Mouse (Mus musculus): Measurements from ENCODE around the gene Vwf.

Gene Vwf

DNA sequence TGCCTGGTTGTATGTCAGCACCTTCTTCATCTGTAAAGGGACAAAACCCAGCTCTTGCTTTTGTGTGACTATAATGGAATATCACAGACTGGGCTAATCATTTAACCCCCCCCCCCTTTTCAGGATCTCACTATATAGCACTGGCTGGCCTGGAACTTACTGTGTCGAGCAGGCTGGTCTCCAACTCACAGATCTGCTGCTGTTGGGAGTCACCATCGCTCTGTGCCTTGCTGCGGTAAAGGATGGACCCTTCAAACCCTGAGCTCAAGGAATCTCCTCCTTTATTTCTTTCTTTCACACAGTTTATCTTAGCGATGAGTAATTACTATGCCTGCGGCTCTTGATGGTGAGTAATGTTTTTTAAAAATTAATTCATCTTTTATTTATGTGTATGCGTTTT lies at the start of gene Vwf:
TSS of gene Vwf (plus strand) at position 301 of the 400 bp plus-strand sequence.
- DNase-seq (ENCODE audit: extremely low read depth, insufficient read length, low spot score): no peak

- DNase-seq (ENCODE audit: extremely low read depth, insufficient read length, low spot score): peak; percentile 58
Observed at GRCm38 (mm10) chr6:125498062-125498461, 48.5 kb upstream of the Vwf start.

GRCm38 (mm10) chr6:125503186-125503802 lies 43.3 kb upstream of the Vwf start:
- no peak for DNase-seq (ENCODE audit: extremely low read depth, insufficient read length, low spot score)

- DNase-seq (ENCODE audit: extremely low read depth, insufficient read length, low spot score): no peak
Observed at GRCm38 (mm10) chr6:125504622-125505355, 41.8 kb upstream of the Vwf start.

DNA sequence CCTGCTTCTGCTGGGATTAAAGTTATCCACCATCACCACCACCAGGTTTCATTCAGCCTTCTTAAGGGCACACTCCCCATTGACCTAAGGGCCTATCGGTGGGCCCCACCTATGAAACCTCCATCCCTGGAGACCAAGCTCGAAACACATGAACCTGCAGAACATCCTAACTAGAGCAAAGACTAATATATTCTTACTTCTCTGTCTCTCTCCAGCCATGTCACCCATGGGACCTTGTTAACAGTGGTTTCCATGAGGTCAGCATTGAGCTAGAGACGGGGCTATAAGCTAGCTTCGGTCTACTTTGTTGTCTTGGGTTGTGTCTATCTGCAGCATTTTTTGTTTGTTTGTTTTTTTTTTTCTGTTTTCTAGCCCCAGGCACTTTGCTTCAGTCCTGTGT lies 40.1 kb upstream of the Vwf start:
- no peak for DNase-seq (ENCODE audit: extremely low read depth, insufficient read length, low spot score)

DNA sequence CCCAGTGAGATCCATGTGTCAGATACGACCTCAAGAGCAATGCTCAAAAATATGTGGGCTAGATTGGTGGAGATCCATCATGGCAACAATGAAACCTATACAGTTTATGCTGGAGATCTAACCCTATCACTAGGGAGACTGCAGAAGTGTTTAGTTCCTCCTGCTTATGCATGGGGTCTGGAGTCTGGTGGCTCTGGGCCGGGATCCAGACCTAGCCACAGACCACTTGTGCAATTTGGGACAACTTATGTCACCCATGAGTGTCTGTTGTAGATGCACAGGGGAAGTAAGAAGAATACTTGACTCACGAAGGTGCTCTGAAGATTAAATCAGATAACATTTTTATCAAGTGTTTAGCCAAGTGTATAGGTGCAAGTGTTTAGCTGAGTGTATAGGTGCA lies 36.8 kb upstream of the Vwf start:
- no peak for DNase-seq (ENCODE audit: extremely low read depth, insufficient read length, low spot score)

- DNase-seq (ENCODE audit: extremely low read depth, insufficient read length, low spot score): no peak
Observed at GRCm38 (mm10) chr6:125510645-125511044, 35.9 kb upstream of the Vwf start.

DNA sequence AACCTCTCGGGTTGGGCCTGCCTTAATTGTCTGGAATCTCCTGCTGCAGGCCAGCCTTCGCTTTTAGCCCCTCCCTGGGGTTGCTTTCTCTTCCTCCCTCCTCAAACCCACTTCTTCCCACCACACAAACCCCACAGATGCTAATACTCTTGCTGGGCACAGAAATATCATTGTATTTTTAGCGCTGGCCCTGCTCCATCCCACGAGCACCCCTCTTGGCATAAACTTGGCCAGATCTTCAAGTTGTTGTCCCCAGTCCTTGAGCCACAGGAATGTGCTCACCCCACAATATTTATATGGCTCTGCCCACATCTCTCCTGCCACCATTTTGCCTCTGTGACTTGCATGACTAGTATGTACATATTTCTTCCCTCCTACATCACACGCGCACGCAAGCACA lies 35.4 kb upstream of the Vwf start:
- peak; percentile 79 for DNase-seq (ENCODE audit: extremely low read depth, insufficient read length, low spot score)

GRCm38 (mm10) chr6:125512950-125513596 lies 33.5 kb upstream of the Vwf start:
- no peak for DNase-seq (ENCODE audit: extremely low read depth, insufficient read length, low spot score)

DNA sequence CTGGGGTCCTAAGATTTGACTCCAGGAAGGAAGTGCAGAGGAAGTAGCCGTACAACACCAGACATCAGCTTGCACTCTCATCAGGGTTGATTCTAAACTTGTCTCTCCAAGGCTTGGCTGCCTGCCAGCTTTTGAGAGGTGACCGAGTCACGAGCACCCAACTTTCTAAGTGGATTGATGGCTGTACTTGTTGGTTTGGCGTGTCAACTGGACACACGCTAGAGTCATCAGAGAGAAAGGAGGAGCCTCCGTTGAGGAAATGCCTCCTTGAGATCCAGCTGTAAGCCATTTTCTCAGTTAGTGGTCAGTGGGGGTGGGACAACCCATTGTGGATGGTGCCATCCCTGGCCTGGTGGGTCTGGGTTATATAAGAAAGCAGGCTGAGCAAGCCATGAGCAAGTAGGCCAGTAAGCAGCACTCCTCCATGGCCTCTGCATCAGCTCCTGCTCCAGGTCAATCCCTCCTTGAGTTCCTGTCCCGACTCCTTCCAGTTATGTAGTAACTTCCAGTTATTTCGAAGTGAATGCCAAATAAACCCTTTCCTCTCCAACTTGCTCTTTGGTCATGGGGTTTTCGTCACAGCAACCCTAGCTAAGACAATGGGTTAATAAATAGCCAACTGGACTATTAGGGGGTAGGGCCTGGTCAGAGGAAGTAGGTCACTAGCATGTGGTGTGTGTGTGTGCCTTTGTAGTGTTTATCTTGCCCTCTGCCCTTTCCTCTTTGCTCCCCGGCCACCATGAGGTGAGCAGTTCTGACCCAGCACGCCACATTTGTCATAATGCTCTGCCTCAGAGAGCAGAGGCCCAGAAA lies 30.9 kb upstream of the Vwf start:
- DNase-seq (ENCODE audit: extremely low read depth, insufficient read length, low spot score): no peak

DNA sequence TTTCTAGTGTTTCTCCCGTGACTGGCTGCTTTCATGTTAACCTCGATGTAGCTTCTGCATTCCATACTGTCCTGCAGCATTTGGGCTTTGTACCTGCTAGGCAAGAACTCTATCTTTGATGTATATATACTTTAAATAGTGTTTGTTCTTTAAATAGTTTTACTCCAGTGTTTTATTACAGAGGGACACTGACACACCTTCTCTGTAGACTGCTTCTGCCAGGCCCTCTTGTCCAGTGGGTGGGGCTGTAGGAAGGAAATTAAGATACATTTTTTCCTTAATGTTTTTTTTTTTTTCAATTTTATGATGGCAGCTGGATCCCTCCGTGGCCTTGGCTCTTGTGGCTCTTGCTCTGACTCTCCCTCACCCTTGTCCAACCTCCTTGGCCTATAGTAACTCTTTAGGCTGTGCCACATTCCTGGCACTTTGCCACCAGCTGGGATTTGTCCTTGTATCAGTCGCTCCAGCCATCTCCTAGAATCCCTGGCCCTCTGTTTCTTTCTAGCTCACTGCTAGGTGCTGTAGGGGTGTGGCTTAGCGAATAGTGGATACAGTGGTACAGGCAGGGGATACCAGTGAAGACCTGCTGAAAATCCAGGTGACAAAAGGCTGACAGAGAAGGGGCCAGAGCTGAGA lies 24.9 kb upstream of the Vwf start:
- DNase-seq (ENCODE audit: extremely low read depth, insufficient read length, low spot score): no peak

- DNase-seq (ENCODE audit: extremely low read depth, insufficient read length, low spot score): no peak
Observed at GRCm38 (mm10) chr6:125524027-125524426, 22.5 kb upstream of the Vwf start.

GRCm38 (mm10) chr6:125526066-125526465 lies 20.5 kb upstream of the Vwf start:
- no peak for DNase-seq (ENCODE audit: extremely low read depth, insufficient read length, low spot score)

DNA sequence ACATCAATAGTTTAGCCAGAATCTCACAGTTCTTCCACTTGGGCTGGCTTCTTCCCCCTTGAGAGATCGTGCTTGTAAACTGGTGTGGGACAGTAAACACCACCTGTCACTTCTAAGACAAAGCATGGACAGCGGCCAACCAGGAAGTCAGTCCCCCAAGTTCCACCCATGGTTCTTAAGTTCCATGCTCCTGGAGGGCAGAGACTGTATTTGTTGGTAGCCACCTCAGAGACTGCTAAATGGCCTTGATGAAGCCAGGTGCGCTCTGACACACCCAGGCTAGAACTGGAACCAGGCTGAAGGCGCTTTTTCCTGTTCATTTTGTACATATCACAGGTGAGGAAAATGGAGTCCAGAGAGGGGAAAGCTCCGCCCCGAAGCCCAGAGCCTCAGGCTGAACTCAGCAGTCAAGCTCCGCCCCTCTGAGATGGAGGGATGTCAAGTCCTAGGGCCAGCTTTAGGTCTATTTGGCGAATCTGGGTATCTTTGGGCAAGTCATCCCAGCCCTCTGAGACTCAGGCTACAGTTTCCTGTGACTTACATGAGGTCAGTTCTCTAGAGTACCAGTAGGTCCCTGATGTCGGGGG lies 17.9 kb upstream of the Vwf start:
- no peak for DNase-seq (ENCODE audit: extremely low read depth, insufficient read length, low spot score)

DNA sequence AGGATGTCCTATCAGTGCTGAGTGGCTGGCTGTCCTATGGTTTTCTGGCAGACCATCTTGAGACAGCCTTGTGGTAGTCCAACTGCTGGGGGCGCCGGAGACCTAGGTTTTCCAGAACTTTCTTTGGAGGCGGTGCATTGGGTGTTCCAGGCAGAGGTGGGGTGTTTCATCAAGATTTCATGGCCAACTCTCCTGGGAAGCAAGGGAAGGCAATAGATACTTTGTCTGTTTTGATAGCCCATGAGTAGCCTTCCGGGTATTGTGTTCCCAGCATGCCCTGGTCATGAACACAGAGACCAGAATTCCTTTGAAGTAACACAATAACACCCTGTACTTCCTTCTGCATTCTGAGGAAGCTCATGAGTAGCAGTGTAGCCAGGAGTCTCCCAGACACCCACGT lies 17.1 kb upstream of the Vwf start:
- DNase-seq (ENCODE audit: extremely low read depth, insufficient read length, low spot score): no peak

GRCm38 (mm10) chr6:125533104-125533650 lies 13.4 kb upstream of the Vwf start:
- DNase-seq (ENCODE audit: extremely low read depth, insufficient read length, low spot score): no peak

GRCm38 (mm10) chr6:125534990-125535389 lies 11.6 kb upstream of the Vwf start:
- DNase-seq (ENCODE audit: extremely low read depth, insufficient read length, low spot score): no peak

GRCm38 (mm10) chr6:125538469-125538868 lies 8.1 kb upstream of the Vwf start:
- no peak for DNase-seq (ENCODE audit: extremely low read depth, insufficient read length, low spot score)

DNA sequence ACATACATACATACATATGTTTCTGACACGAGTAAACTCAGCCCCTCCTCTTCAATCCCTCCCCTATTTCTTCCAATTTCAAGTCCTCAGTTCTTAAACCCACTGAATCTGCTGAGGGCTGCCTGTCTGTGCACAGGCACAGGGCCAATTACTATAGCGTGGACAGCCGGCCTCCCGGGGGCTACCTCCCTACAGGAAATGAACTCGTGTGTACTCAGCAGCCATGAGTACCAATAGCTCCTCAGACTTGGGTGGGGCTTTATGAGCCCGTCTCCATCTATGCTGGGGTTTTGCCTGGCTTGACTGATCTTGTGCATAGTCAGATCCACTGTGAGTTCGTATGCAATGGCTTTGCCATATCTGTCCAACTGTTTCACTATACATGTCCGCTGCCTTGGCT lies 7.2 kb upstream of the Vwf start:
- DNase-seq (ENCODE audit: extremely low read depth, insufficient read length, low spot score): no peak

GRCm38 (mm10) chr6:125540199-125540598 lies 6.4 kb upstream of the Vwf start:
- peak; percentile 74 for DNase-seq (ENCODE audit: extremely low read depth, insufficient read length, low spot score)
